Mouse (Mus musculus) lung, postnatal 0 days (tissue): Measurements from ENCODE around the gene St3gal2. TPM values are rescaled to one million over a fixed set of nuclear protein-coding genes. Genes with fewer than 3 reads are reported as not detected.
A peak's percentile ranks its signal among the peaks of the same experiment; 100 is the strongest.

Source experiments
- ATAC-seq: fragments of 200-750 bp; cut with Nextera tagmentation; 2 replicates; pipeline ENCODE4 v1.8.0; 2017; ENCODE audit warnings: moderate library complexity
- DNase-seq: peaks from one replicate; pipeline ENCODE4 v3.0.0-alpha.2; 2016; ENCODE audit warnings: low spot score
- H3K27ac ChIP-seq: fragments of 300-500 bp; sonication (generic); 2 replicates; pipeline ENCODE4 v1.5.1; 2014; ENCODE audit warnings: antibody characterized with exemption, mild to moderate bottlenecking, low read length, mixed read lengths
- H3K27me3 ChIP-seq: fragments of 300-500 bp; sonication (generic); replicated peaks from 2 replicates; pipeline ENCODE4 v1.6.1; 2014; ENCODE audit warnings: low read length, mixed read lengths; ENCODE audit not compliant: insufficient read depth
- H3K36me3 ChIP-seq: fragments of 300-500 bp; sonication (generic); 2 replicates; pipeline ENCODE4 v1.6.1; 2014; ENCODE audit warnings: low read length, mixed read lengths; ENCODE audit not compliant: insufficient read depth
- H3K4me1 ChIP-seq: fragments of 300-500 bp; sonication (generic); 2 replicates; pipeline ENCODE4 v1.6.1; 2014; ENCODE audit warnings: antibody characterized with exemption, low read depth, low read length, mixed read lengths; ENCODE audit not compliant: insufficient read depth
- H3K4me2 ChIP-seq: fragments of 300-500 bp; sonication (generic); replicated peaks from 2 replicates; pipeline ENCODE4 v1.6.1; 2014; ENCODE audit warnings: low read depth, mild to moderate bottlenecking, low read length, moderate library complexity, mixed read lengths
- H3K4me3 ChIP-seq: fragments of 300-500 bp; sonication (generic); 2 replicates; pipeline ENCODE4 v1.5.1; 2014; ENCODE audit warnings: low read depth, low read length
- H3K9ac ChIP-seq: fragments of 300-500 bp; sonication (generic); replicated peaks from 2 replicates; pipeline ENCODE4 v1.6.1; 2014; ENCODE audit warnings: low read depth, mild to moderate bottlenecking
- H3K9me3 ChIP-seq: fragments of 300-500 bp; sonication (generic); 2 replicates; pipeline ENCODE4 v1.6.1; 2016; ENCODE audit warnings: low read length, mixed read lengths
- CTCF ChIP-seq: IDR thresholded peaks from 2 replicates; pipeline ENCODE4 v1.5.1; 2016; ENCODE audit warnings: antibody characterized with exemption, mild to moderate bottlenecking
- EP300 ChIP-seq: IDR thresholded peaks from 2 replicates; pipeline ENCODE4 v1.6.1; 2016; ENCODE audit warnings: antibody characterized with exemption, mild to moderate bottlenecking, control low read depth
- WGBS: fragments of 180-500 bp; shearing (Covaris S2); extraction: QIAGEN DNeasy Blood & Tissue Kit; methylation state at CpG from one replicate; pipeline ENCODE4 v1.1.7; 2014; 5-methylcytosine and 5-hydroxymethylcytosine counted together
- polyA plus RNA-seq: library from polyadenylated mRNA; unstranded; fragments of >200 nt; fragmentation: Nextera tagmentation; extraction: Ambion mirVana; gene quantifications from 2 replicates; pipeline ENCODE4 v1.2.1, GENCODE M21; 2015

Gene St3gal2
- polyA plus RNA-seq, 1 experiment from 2014 or later = 15.5 TPM

GRCm38 (mm10) chr8:110959071-110959780 is 39.5 kb downstream of the St3gal2 start:
- H3K9me3 ChIP-seq = no peaks in the 10 kb centered on the region
- H3K36me3 ChIP-seq = no peaks in the 10 kb centered on the region; the same call in 1 of the 2 replicates
- H3K27me3 ChIP-seq = no peaks in the 10 kb centered on the region
- WGBS = 92% methylated on average over 12 of the region's 12 CpGs
- no peak for ATAC-seq
- no peak for DNase-seq
- no peaks in the 10 kb centered on the region for H3K4me1 ChIP-seq
- no peak overlapping the region for H3K27ac ChIP-seq
- no peak overlapping the region for H3K9ac ChIP-seq
- TF ChIP-seq CTCF (no peak), EP300 (no peak)
- H3K4me3 ChIP-seq = no peak overlapping the region
- H3K4me2 ChIP-seq = no peak overlapping the region

GRCm38 (mm10) chr8:110959906-110960305 is 40.2 kb downstream of the St3gal2 start:
- no peaks in the 10 kb centered on the region for H3K27me3 ChIP-seq
- H3K9me3 ChIP-seq = no peaks in the 10 kb centered on the region
- no peak overlapping the region for H3K27ac ChIP-seq
- TF ChIP-seq CTCF = no peak
- TF ChIP-seq EP300 = no peak
- no peak overlapping the region for H3K4me3 ChIP-seq
- DNase-seq (no peak), ATAC-seq (no peak)
- no peaks in the 10 kb centered on the region for H3K4me1 ChIP-seq
- no peaks in the 10 kb centered on the region; the same call in 1 of the 2 replicates for H3K36me3 ChIP-seq
- no peak overlapping the region for H3K4me2 ChIP-seq
- no peak overlapping the region for H3K9ac ChIP-seq
- 88% methylated on average over 6 of the region's 6 CpGs for WGBS

GRCm38 (mm10) chr8:110963051-110963450 is 43.3 kb downstream of the St3gal2 start:
- DNase-seq (no peak), ATAC-seq (no peak)
- Histone ChIP-seq H3K4me2 (no peak overlapping the region), H3K4me1 (peaks cover 4% of the 10 kb centered on the region; the same call in 1 of the 2 replicates), H3K27me3 (no peaks in the 10 kb centered on the region), H3K36me3 (no peaks in the 10 kb centered on the region; the same call in 1 of the 2 replicates), H3K27ac (no peak overlapping the region), H3K9ac (no peak overlapping the region), H3K9me3 (no peaks in the 10 kb centered on the region), H3K4me3 (no peak overlapping the region)
- TF ChIP-seq CTCF = no peak
- no peak for TF ChIP-seq EP300
- 81% methylated on average over 2 of the region's 2 CpGs for WGBS

GRCm38 (mm10) chr8:110964666-110965065 is 44.9 kb downstream of the St3gal2 start:
- H3K27ac ChIP-seq = 0 out of 2 replicates have a peak overlapping the region, but pooled peaks have one; percentile 23
- no peak for ATAC-seq
- no peaks in the 10 kb centered on the region for H3K27me3 ChIP-seq

GRCm38 (mm10) chr8:110965594-110965993 is 45.9 kb downstream of the St3gal2 start:
- peak; percentile 63 for TF ChIP-seq CTCF
- peak; percentile 92 for TF ChIP-seq EP300
- Histone ChIP-seq H3K4me1 (peaks cover 9% of the 10 kb centered on the region; the same call in 1 of the 2 replicates), H3K27ac (peak overlapping the region; percentile 69; the same call in 1 of the 2 replicates), H3K27me3 (no peaks in the 10 kb centered on the region), H3K4me2 (no peak overlapping the region), H3K4me3 (no peak overlapping the region), H3K36me3 (no peaks in the 10 kb centered on the region), H3K9me3 (no peaks in the 10 kb centered on the region), H3K9ac (no peak overlapping the region)
- ATAC-seq (peak; percentile 71), DNase-seq (peak; percentile 93)
- WGBS = 18% methylated on average over 7 of the region's 7 CpGs

More at GRCm38 (mm10) chr8:110964666-110965065, 44.9 kb downstream of the St3gal2 start:
- Histone ChIP-seq H3K9ac (no peak overlapping the region), H3K4me1 (peaks cover 5% of the 10 kb centered on the region; the same call in 1 of the 2 replicates), H3K9me3 (no peaks in the 10 kb centered on the region), H3K4me3 (no peak overlapping the region), H3K4me2 (no peak overlapping the region), H3K36me3 (no peaks in the 10 kb centered on the region)
- no peak for DNase-seq
- no peak for TF ChIP-seq EP300
- no peak for TF ChIP-seq CTCF
- 75% methylated on average over 7 of the region's 7 CpGs for WGBS

- Histone ChIP-seq H3K9me3 (no peaks in the 10 kb centered on the region), H3K4me2 (no peak overlapping the region), H3K9ac (no peak overlapping the region), H3K4me3 (no peak overlapping the region), H3K27ac (peak overlapping the region; percentile 69), H3K27me3 (no peaks in the 10 kb centered on the region), H3K4me1 (peaks cover 9% of the 10 kb centered on the region; the same call in 1 of the 2 replicates), H3K36me3 (no peaks in the 10 kb centered on the region)
- peak; percentile 67 for DNase-seq
- peak; percentile 14 for ATAC-seq
- WGBS = 54% methylated on average over 8 of the region's 8 CpGs
- TF ChIP-seq CTCF (peak; percentile 32), EP300 (peak; percentile 32; the same call in 1 of the 2 replicates)
Observed at GRCm38 (mm10) chr8:110966586-110966985, 46.9 kb downstream of the St3gal2 start.
